Mouse (Mus musculus): Measurements from ENCODE around the gene Sgpp1. TPM values are rescaled to one million over a fixed set of nuclear protein-coding genes. Genes with fewer than 3 reads are reported as not detected.

Gene Sgpp1
- total and polyA plus RNA-seq, 2 experiments from 2014 or later: 10.4 to 28.4 TPM

GRCm38 (mm10) chr12:75668221-75668620 lies 67.3 kb downstream of the Sgpp1 start:
- Histone ChIP-seq H3K4me1 (ENCODE audit: control insufficient read depth, insufficient read depth) (peaks cover 8% of the 10 kb centered on the region), H3K27ac (ENCODE audit: low read depth) (no peak overlapping the region), H3K4me3 (ENCODE audit: low read depth, low read length) (no peak overlapping the region), H3K36me3 (replicated peaks; ENCODE audit: control insufficient read depth, insufficient read depth, low read length) (no peaks in the 10 kb centered on the region), H3K4me2 (ENCODE audit: low read depth, low read length) (no peak overlapping the region), H3K27me3 (ENCODE audit: control insufficient read depth, insufficient read depth, low read length) (no peaks in the 10 kb centered on the region), H3K9me3 (replicated peaks; ENCODE audit: control insufficient read depth, low read length) (no peaks in the 10 kb centered on the region), H3K9ac (replicated peaks; ENCODE audit: low read depth, low read length) (no peak overlapping the region)
- 94% methylated on average over 2 of the region's 2 CpGs for WGBS
- TF ChIP-seq CTCF (IDR thresholded peaks at IDR 0.05; ENCODE audit: low read depth) (no peak), EP300 (IDR thresholded peaks at IDR 0.05; ENCODE audit: low read depth) (no peak)
- ATAC-seq (ENCODE audit: insufficient read depth, low read depth): no peak
- no peak for DNase-seq (ENCODE audit: low spot score)

DNA sequence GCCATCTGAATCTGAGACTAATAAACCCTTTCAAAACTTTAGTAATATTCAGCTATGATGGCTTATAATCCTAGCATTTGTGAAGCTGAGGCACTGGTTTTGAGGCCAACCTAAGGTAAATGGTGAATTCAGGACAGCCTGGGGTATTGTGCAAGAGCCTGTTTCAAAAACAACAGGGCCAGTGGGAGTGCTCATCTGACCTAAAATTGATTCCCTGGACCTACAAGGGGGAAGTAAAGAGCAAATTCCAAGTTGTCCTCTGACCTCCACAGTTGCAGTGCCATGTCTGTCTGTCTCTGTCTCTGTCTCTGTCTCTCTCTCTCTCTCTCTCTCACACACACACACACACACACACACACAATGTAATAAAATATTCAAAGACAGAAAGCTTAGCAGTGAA lies 68.6 kb downstream of the Sgpp1 start:
- DNase-seq (ENCODE audit: low spot score): no peak
- ATAC-seq (ENCODE audit: insufficient read depth, low read depth): no peak
- no peak for TF ChIP-seq CTCF (IDR thresholded peaks at IDR 0.05; ENCODE audit: low read depth)
- TF ChIP-seq EP300 (IDR thresholded peaks at IDR 0.05; ENCODE audit: low read depth): no peak
- H3K9me3 ChIP-seq (replicated peaks; ENCODE audit: control insufficient read depth, low read length): no peaks in the 10 kb centered on the region
- H3K27ac ChIP-seq (ENCODE audit: low read depth): no peak overlapping the region
- no peak overlapping the region for H3K4me3 ChIP-seq (ENCODE audit: low read depth, low read length)
- H3K4me2 ChIP-seq (ENCODE audit: low read depth, low read length): no peak overlapping the region
- H3K9ac ChIP-seq (replicated peaks; ENCODE audit: low read depth, low read length): no peak overlapping the region
- peaks cover 8% of the 10 kb centered on the region for H3K4me1 ChIP-seq (ENCODE audit: control insufficient read depth, insufficient read depth)
- no peaks in the 10 kb centered on the region for H3K36me3 ChIP-seq (replicated peaks; ENCODE audit: control insufficient read depth, insufficient read depth, low read length)
- H3K27me3 ChIP-seq (ENCODE audit: control insufficient read depth, insufficient read depth, low read length): no peaks in the 10 kb centered on the region

- Histone ChIP-seq H3K36me3 (replicated peaks; ENCODE audit: control insufficient read depth, insufficient read depth, low read length) (no peaks in the 10 kb centered on the region), H3K9me3 (replicated peaks; ENCODE audit: control insufficient read depth, low read length) (no peaks in the 10 kb centered on the region), H3K27ac (ENCODE audit: low read depth) (no peak overlapping the region), H3K4me1 (ENCODE audit: control insufficient read depth, insufficient read depth) (no peaks in the 10 kb centered on the region), H3K9ac (replicated peaks; ENCODE audit: low read depth, low read length) (no peak overlapping the region), H3K27me3 (ENCODE audit: control insufficient read depth, insufficient read depth, low read length) (no peaks in the 10 kb centered on the region), H3K4me2 (ENCODE audit: low read depth, low read length) (no peak overlapping the region), H3K4me3 (ENCODE audit: low read depth, low read length) (no peak overlapping the region)
- 50% methylated on average over 6 of the region's 6 CpGs for WGBS
- ATAC-seq (ENCODE audit: insufficient read depth, low read depth) (no peak), DNase-seq (ENCODE audit: low spot score) (no peak)
- TF ChIP-seq CTCF (IDR thresholded peaks at IDR 0.05; ENCODE audit: low read depth) (no peak), EP300 (IDR thresholded peaks at IDR 0.05; ENCODE audit: low read depth) (no peak)
Measured at GRCm38 (mm10) chr12:75664516-75664810, 71.1 kb downstream of the Sgpp1 start.

Other genes with a start within 250 kb of the Sgpp1 start
- gene Ppp2r5e, start 139.5 kb downstream of the Sgpp1 start, total RNA-seq (2014; rRNA removed; ENCODE audit: low replicate concordance): 7.5 and 11.5 TPM in 2 replicates
- gene Ppp2r5e, start 139.5 kb downstream of the Sgpp1 start, polyA plus RNA-seq (2015; fragmentation: Nextera tagmentation; extraction: Ambion mirVana): 7.5 and 9.5 TPM in 2 replicates
- gene Wdr89, start 66.2 kb downstream of the Sgpp1 start, total RNA-seq (2014; rRNA removed; ENCODE audit: low replicate concordance): 3.7 and 3.9 TPM in 2 replicates
- 4.6 and 5.3 TPM in 2 replicates for gene Wdr89, start 66.2 kb downstream of the Sgpp1 start, polyA plus RNA-seq (2015; fragmentation: Nextera tagmentation; extraction: Ambion mirVana)
- gene Syne2, start 82.4 kb upstream of the Sgpp1 start, total RNA-seq (2014; rRNA removed; ENCODE audit: low replicate concordance): 34.7 and 58.7 TPM in 2 replicates
- gene Syne2, start 82.4 kb upstream of the Sgpp1 start, polyA plus RNA-seq (2015; fragmentation: Nextera tagmentation; extraction: Ambion mirVana): 22.7 and 22.9 TPM in 2 replicates

Measured in heart, postnatal 0 days (tissue).